8 mouse cellular contexts compared by ENCODE assay signal in genomic region chr7:45784524-45785372, GRCm38 (mm10). TPM values are rescaled to one million over a fixed set of nuclear protein-coding genes. Genes with fewer than 3 reads are reported as not detected.
DNase-seq lines count a peak whose midpoint lies in the region; ATAC-seq and TF ChIP-seq lines count a peak whose summit lies in the region.

Sult2b1 (minus strand) TSS chr7:45784669.

- peak within 1 kb of the TSS; percentile 87 for H3K4me2 ChIP-seq in forebrain, embryonic 15.5 days (replicated peaks)
- peak within 1 kb of the TSS; percentile 95 for H3K4me2 ChIP-seq in kidney, postnatal 0 days (ENCODE audit: low read length)
- peak within 1 kb of the TSS; percentile 95 for H3K4me2 ChIP-seq in limb, embryonic 15.5 days

- no peaks in the 10 kb centered on the region for H3K9me3 ChIP-seq in heart, embryonic 10.5 days
- no peaks in the 10 kb centered on the region for H3K9me3 ChIP-seq in forebrain, embryonic 15.5 days
- H3K9me3 ChIP-seq in kidney, postnatal 0 days (replicated peaks; ENCODE audit: low read length), result no peaks in the 10 kb centered on the region
- H3K9me3 ChIP-seq in limb, embryonic 15.5 days, result no peaks in the 10 kb centered on the region; the same call in 1 of the 2 replicates

- DNase-seq in heart, embryonic 10.5 days (ENCODE audit: low spot score), result no peak
- no peak for DNase-seq in heart, postnatal 14 days
- DNase-seq in kidney, postnatal 0 days (ENCODE audit: low spot score), result peak; percentile 88
- DNase-seq in right cerebral cortex, adult 2 months (ENCODE audit: low spot score in 2 of 2), result peak; percentile 91 to 96
- DNase-seq in thymus, adult 18-20 months, result no peak

- H3K9ac ChIP-seq in forebrain, embryonic 15.5 days (replicated peaks), result peak within 1 kb of the TSS; percentile 95
- peak within 1 kb of the TSS; percentile 63 for H3K9ac ChIP-seq in kidney, postnatal 0 days (ENCODE audit: low read depth, low read length)
- peak within 1 kb of the TSS; percentile 58 for H3K9ac ChIP-seq in limb, embryonic 15.5 days

- intact Hi-C loops in heart, postnatal 14 days (cut with DNase I), result no loop called here

- peak within 1 kb of the TSS; percentile 75 for H3K4me3 ChIP-seq in heart, embryonic 10.5 days
- peak within 1 kb of the TSS; percentile 48 for H3K4me3 ChIP-seq in brown adipose tissue, adult 24 weeks (ENCODE audit: insufficient read depth, low read depth, low read length)
- peak within 1 kb of the TSS; percentile 61 for H3K4me3 ChIP-seq in forebrain, embryonic 15.5 days
- H3K4me3 ChIP-seq in kidney, postnatal 0 days (replicated peaks; ENCODE audit: low read depth, low read length), result peak within 1 kb of the TSS; percentile 60
- peak within 1 kb of the TSS; percentile 67 for H3K4me3 ChIP-seq in limb, embryonic 15.5 days

- peaks cover 37% of the 10 kb centered on the region for H3K4me1 ChIP-seq in heart, embryonic 10.5 days
- peaks cover 6% of the 10 kb centered on the region for H3K4me1 ChIP-seq in brown adipose tissue, adult 24 weeks (ENCODE audit: control insufficient read depth, insufficient read depth, insufficient read length, low read length)
- H3K4me1 ChIP-seq in forebrain, embryonic 15.5 days, result peaks cover 37% of the 10 kb centered on the region
- peaks cover 19% of the 10 kb centered on the region; the same call in 1 of the 2 replicates for H3K4me1 ChIP-seq in kidney, postnatal 0 days (replicated peaks; ENCODE audit: insufficient read depth, low read length)
- H3K4me1 ChIP-seq in limb, embryonic 15.5 days, result peaks cover 41% of the 10 kb centered on the region

- peaks cover 14% of the 10 kb centered on the region for H3K36me3 ChIP-seq in heart, embryonic 10.5 days
- H3K36me3 ChIP-seq in forebrain, embryonic 15.5 days, result peaks cover 22% of the 10 kb centered on the region
- no peaks in the 10 kb centered on the region for H3K36me3 ChIP-seq in kidney, postnatal 0 days (ENCODE audit: insufficient read depth, low read length)
- H3K36me3 ChIP-seq in limb, embryonic 15.5 days, result peaks cover 18% of the 10 kb centered on the region

- H3K27ac ChIP-seq in heart, embryonic 10.5 days, result peak within 1 kb of the TSS; percentile 88
- no peak within 1 kb of the TSS for H3K27ac ChIP-seq in brown adipose tissue, adult 24 weeks (replicated peaks; ENCODE audit: low read depth, low read length)
- peak within 1 kb of the TSS; percentile 99 for H3K27ac ChIP-seq in forebrain, embryonic 15.5 days (replicated peaks)
- no peak within 1 kb of the TSS for H3K27ac ChIP-seq in kidney, postnatal 0 days
- peak within 1 kb of the TSS; percentile 50 for H3K27ac ChIP-seq in limb, embryonic 15.5 days

- peak; percentile 64 for ATAC-seq in forebrain, embryonic 15.5 days (replicated peaks)
- ATAC-seq in kidney, postnatal 0 days (replicated peaks; ENCODE audit: low FRiP score, low read depth), result peak; percentile 27
- peak; percentile 46; the same call in 1 of the 2 replicates for ATAC-seq in limb, embryonic 15.5 days (ENCODE audit: insufficient number of reproducible peaks, low FRiP score, low TSS enrichment, low read depth)

- H3K27me3 ChIP-seq in heart, embryonic 10.5 days (ENCODE audit: insufficient read depth, poor library complexity, severe bottlenecking), result peaks cover 63% of the 10 kb centered on the region
- no peaks in the 10 kb centered on the region for H3K27me3 ChIP-seq in forebrain, embryonic 15.5 days
- H3K27me3 ChIP-seq in kidney, postnatal 0 days (ENCODE audit: insufficient read depth, low read length), result no peaks in the 10 kb centered on the region
- no peaks in the 10 kb centered on the region for H3K27me3 ChIP-seq in limb, embryonic 15.5 days

- TF ChIP-seq CTCF in kidney, postnatal 0 days (IDR thresholded peaks at IDR 0.05; ENCODE audit: low read depth), result no peak

- 23% methylated on average over 20 of the region's 20 CpGs for WGBS in heart, embryonic 10.5 days
- 15% methylated on average over 20 of the region's 20 CpGs for WGBS in forebrain, embryonic 15.5 days
- WGBS in kidney, postnatal 0 days, result 22% methylated on average over 20 of the region's 20 CpGs
- 23% methylated on average over 18 of the region's 20 CpGs for WGBS in limb, embryonic 15.5 days

RNA-seq across cellular contexts. Expression of gene Sult2b1, which starts in this region (rescaled TPM):
- polyA plus RNA-seq in heart, embryonic 10.5 days (2016; fragmentation: Nextera tagmentation; extraction: Ambion mirVana), result 0.46 and 0.79 TPM in 2 replicates
- not detected for total RNA-seq in heart, postnatal 14 days (2021)
- polyA plus RNA-seq in brown adipose tissue, adult 24 weeks (2012; ENCODE audit: insufficient read depth, insufficient read length, missing spikeins), result 0.87 and 1.1 TPM in 2 replicates
- 6.0 and 7.6 TPM in 2 replicates for polyA plus RNA-seq in forebrain, embryonic 15.5 days (2015; fragmentation: Nextera tagmentation; extraction: Ambion mirVana)
- 3.7 and 3.9 TPM in 2 replicates for polyA plus RNA-seq in kidney, postnatal 0 days (2015; fragmentation: Nextera tagmentation; extraction: Ambion mirVana)
- polyA plus RNA-seq in limb, embryonic 15.5 days (2015; fragmentation: Nextera tagmentation; extraction: Ambion mirVana), result 82.1 and 91.0 TPM in 2 replicates

Comparison
In these comparisons a context has a peak if more than half of its experiments do, and no peak if none do; other contexts are left out.
1. DNase-seq: peak in kidney, postnatal 0 days (single experiment) and right cerebral cortex, adult 2 months (2 of 2); none in heart, embryonic 10.5 days (single experiment), heart, postnatal 14 days (0 of 2) and thymus, adult 18-20 months (0 of 2).
2. H3K27ac ChIP-seq: peak in heart, embryonic 10.5 days (single experiment), forebrain, embryonic 15.5 days (single experiment) and limb, embryonic 15.5 days (single experiment); none in brown adipose tissue, adult 24 weeks (single experiment) and kidney, postnatal 0 days (single experiment).
3. Peak in every context shown above with its lines, with median percentiles within 50 percentile points of each other: H3K4me3 ChIP-seq, ATAC-seq, H3K4me2 ChIP-seq and H3K9ac ChIP-seq.